28 mouse cellular contexts compared by ENCODE assay signal in the genomic region with DNA sequence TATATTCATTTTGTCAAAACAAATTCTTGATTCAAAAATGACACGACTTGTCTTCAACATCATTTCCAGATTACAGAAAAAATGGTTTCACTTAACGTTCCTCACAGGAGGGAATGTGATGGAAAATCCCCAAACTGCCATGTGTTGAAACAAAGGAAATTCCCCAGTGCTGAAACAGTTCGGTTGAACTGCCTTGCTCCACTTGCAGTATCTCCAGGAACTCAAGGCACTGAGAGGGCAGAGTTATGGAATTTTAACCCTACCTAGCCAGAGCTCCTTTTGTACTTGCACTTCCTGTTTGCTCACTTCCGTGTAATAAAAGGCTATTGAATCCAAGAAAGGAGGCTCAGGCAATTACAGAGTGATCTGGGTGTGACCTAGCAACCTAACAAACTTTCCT. TPM values are rescaled to one million over a fixed set of nuclear protein-coding genes. Genes with fewer than 3 reads are reported as not detected.
DNase-seq lines count a peak whose midpoint lies in the region; ATAC-seq and TF ChIP-seq lines count a peak whose summit lies in the region.
"Had no signal": no experiment of that assay in that cellular context is flagged by ENCODE, and none has a peak within 500 bp of the region (broad histone marks: within the 10 kb centered on the region; RNA-seq: fewer than 3 reads in every experiment).

No protein-coding gene starts in this region.

- H3K9me3 ChIP-seq in lung, postnatal 0 days (ENCODE audit: low read length): no peaks in the 10 kb centered on the region
- no peaks in the 10 kb centered on the region for H3K9me3 ChIP-seq in neural tube, embryonic 15.5 days (replicated peaks)
- H3K9me3 ChIP-seq: embryonic facial prominence, embryonic 12.5 days; forebrain, embryonic 10.5 days; heart, embryonic 15.5 days; hindbrain, embryonic 10.5 days; liver, embryonic 12.5 days; stomach, embryonic 15.5 days had no signal

- TF ChIP-seq EP300 in lung, postnatal 0 days (IDR thresholded peaks at IDR 0.05): no peak

- 8% methylated on average over 4 of the region's 4 CpGs for WGBS in lung, postnatal 0 days
- WGBS in neural tube, embryonic 15.5 days: 48% methylated on average over 4 of the region's 4 CpGs

- no peaks in the 10 kb centered on the region for H3K36me3 ChIP-seq in lung, postnatal 0 days (ENCODE audit: insufficient read depth, low read length)
- no peaks in the 10 kb centered on the region for H3K36me3 ChIP-seq in neural tube, embryonic 15.5 days
- H3K36me3 ChIP-seq: embryonic facial prominence, embryonic 12.5 days; forebrain, embryonic 10.5 days; heart, embryonic 15.5 days; hindbrain, embryonic 10.5 days; liver, embryonic 12.5 days; stomach, embryonic 15.5 days had no signal

- DNase-seq in embryo, embryonic 11 days: peak; percentile 2
- DNase-seq in embryo, embryonic 9.5 days (ENCODE audit: extremely low spot score): no peak
- peak; percentile 17 for DNase-seq in lung, postnatal 0 days (ENCODE audit: low spot score)
- no peak for DNase-seq in lung, adult 18-20 months
- peak; percentile 52 for DNase-seq in fibroblast of lung, adult 2 months (ENCODE audit: low read depth)
- DNase-seq in mesoderm, embryonic 11.5 days (ENCODE audit: low read depth, low spot score): peak; percentile 8
- DNase-seq in layer of hippocampus, adult 18-20 months (ENCODE audit: low spot score in 2 of 2): no peak
- DNase-seq: cerebellum, adult 9-11 months; gastrocnemius, postnatal 10 days; heart, adult 2 months; kidney, postnatal 10 days; lung, postnatal 14 days; spleen, adult 18-20 months; thymus, adult 2 months had no signal

- H3K27me3 ChIP-seq in lung, postnatal 0 days (replicated peaks; ENCODE audit: insufficient read depth, low read length): no peaks in the 10 kb centered on the region
- no peaks in the 10 kb centered on the region for H3K27me3 ChIP-seq in neural tube, embryonic 15.5 days (replicated peaks)
- H3K27me3 ChIP-seq: embryonic facial prominence, embryonic 12.5 days; heart, embryonic 15.5 days; liver, embryonic 12.5 days; stomach, embryonic 15.5 days had no signal

- H3K4me3 ChIP-seq in lung, postnatal 0 days (ENCODE audit: low read depth, low read length): no peak overlapping the region
- no peak overlapping the region for H3K4me3 ChIP-seq in neural tube, embryonic 15.5 days (replicated peaks)
- H3K4me3 ChIP-seq: embryonic facial prominence, embryonic 12.5 days; forebrain, embryonic 10.5 days; heart, adult 2 months; heart, embryonic 15.5 days; hindbrain, embryonic 10.5 days; liver, embryonic 12.5 days; stomach, embryonic 15.5 days had no signal

- ATAC-seq in lung, postnatal 0 days: no peak
- ATAC-seq in neural tube, embryonic 15.5 days (ENCODE audit: low FRiP score): no peak
- ATAC-seq: liver, embryonic 12.5 days had no signal

- no peak overlapping the region for H3K4me2 ChIP-seq in lung, postnatal 0 days (replicated peaks; ENCODE audit: low read depth, low read length)
- no peak overlapping the region for H3K4me2 ChIP-seq in neural tube, embryonic 15.5 days
- H3K4me2 ChIP-seq: embryonic facial prominence, embryonic 12.5 days; heart, embryonic 15.5 days; liver, embryonic 12.5 days; midbrain, embryonic 11.5 days; stomach, embryonic 15.5 days had no signal

- H3K4me1 ChIP-seq in lung, postnatal 0 days (ENCODE audit: insufficient read depth, low read depth, low read length): no peaks in the 10 kb centered on the region
- H3K4me1 ChIP-seq in neural tube, embryonic 15.5 days: no peaks in the 10 kb centered on the region
- H3K4me1 ChIP-seq: embryonic facial prominence, embryonic 12.5 days; forebrain, embryonic 10.5 days; hindbrain, embryonic 10.5 days; liver, embryonic 12.5 days; stomach, embryonic 15.5 days had no signal

- TF ChIP-seq CTCF in lung, postnatal 0 days (IDR thresholded peaks at IDR 0.05): no peak

- no peak overlapping the region for H3K9ac ChIP-seq in lung, postnatal 0 days (replicated peaks; ENCODE audit: low read depth)
- H3K9ac ChIP-seq in neural tube, embryonic 15.5 days (replicated peaks): no peak overlapping the region
- H3K9ac ChIP-seq: embryonic facial prominence, embryonic 12.5 days; heart, embryonic 15.5 days; liver, embryonic 12.5 days; stomach, embryonic 15.5 days had no signal

- no peak overlapping the region for H3K27ac ChIP-seq in lung, postnatal 0 days (ENCODE audit: low read length)
- no peak overlapping the region for H3K27ac ChIP-seq in neural tube, embryonic 15.5 days (replicated peaks)
- H3K27ac ChIP-seq: embryonic facial prominence, embryonic 12.5 days; forebrain, embryonic 10.5 days; heart, adult 2 months; heart, embryonic 15.5 days; hindbrain, embryonic 10.5 days; liver, embryonic 12.5 days; stomach, embryonic 15.5 days had no signal

RNA-seq across cellular contexts. Expression of a gene that starts 38.5 kb away (rescaled TPM):
- not detected in 2 replicates for polyA plus RNA-seq in lung, postnatal 0 days (2015; fragmentation: Nextera tagmentation; extraction: Ambion mirVana)
- total RNA-seq in layer of hippocampus, adult 18-20 months (2021): not detected
- polyA plus RNA-seq in neural tube, embryonic 15.5 days (2015; fragmentation: Nextera tagmentation; extraction: Ambion mirVana): not detected in 2 replicates
- total RNA-seq: adrenal gland, postnatal 4 days; gastrocnemius, postnatal 10 days; heart, adult 2 months; layer of hippocampus, postnatal 14 days; left cerebral cortex, postnatal 36 days had no signal
- polyA plus RNA-seq: embryonic facial prominence, embryonic 12.5 days; forebrain, embryonic 10.5 days; frontal cortex, adult 2 months; heart, adult 2 months; heart, embryonic 15.5 days; hindbrain, embryonic 10.5 days; liver, embryonic 12.5 days; midbrain, embryonic 11.5 days; neural tube, embryonic 14.5 days; stomach, embryonic 15.5 days; thymus, adult 2 months; urinary bladder, adult 2 months had no signal

RNA-seq across cellular contexts. Expression of a gene that starts 47.3 kb away (rescaled TPM):
- polyA plus RNA-seq in lung, postnatal 0 days (2015; fragmentation: Nextera tagmentation; extraction: Ambion mirVana): 77.1 and 82.5 TPM in 2 replicates
- total RNA-seq in layer of hippocampus, adult 18-20 months (2021): 10 to 100 TPM; 67.2 to 69.9 TPM
- 65.9 and 75.1 TPM in 2 replicates for polyA plus RNA-seq in neural tube, embryonic 15.5 days (2015; fragmentation: Nextera tagmentation; extraction: Ambion mirVana)

Comparison
In these comparisons a context has a peak if more than half of its experiments do, and no peak if none do; other contexts are left out.
1. DNase-seq: peak in embryo, embryonic 11 days (single experiment), lung, postnatal 0 days (single experiment), fibroblast of lung, adult 2 months (single experiment) and mesoderm, embryonic 11.5 days (single experiment); none in embryo, embryonic 9.5 days (single experiment), lung, adult 18-20 months (0 of 2) and layer of hippocampus, adult 18-20 months (0 of 2).